22 mouse cellular contexts compared by ENCODE assay signal in the genomic region with DNA sequence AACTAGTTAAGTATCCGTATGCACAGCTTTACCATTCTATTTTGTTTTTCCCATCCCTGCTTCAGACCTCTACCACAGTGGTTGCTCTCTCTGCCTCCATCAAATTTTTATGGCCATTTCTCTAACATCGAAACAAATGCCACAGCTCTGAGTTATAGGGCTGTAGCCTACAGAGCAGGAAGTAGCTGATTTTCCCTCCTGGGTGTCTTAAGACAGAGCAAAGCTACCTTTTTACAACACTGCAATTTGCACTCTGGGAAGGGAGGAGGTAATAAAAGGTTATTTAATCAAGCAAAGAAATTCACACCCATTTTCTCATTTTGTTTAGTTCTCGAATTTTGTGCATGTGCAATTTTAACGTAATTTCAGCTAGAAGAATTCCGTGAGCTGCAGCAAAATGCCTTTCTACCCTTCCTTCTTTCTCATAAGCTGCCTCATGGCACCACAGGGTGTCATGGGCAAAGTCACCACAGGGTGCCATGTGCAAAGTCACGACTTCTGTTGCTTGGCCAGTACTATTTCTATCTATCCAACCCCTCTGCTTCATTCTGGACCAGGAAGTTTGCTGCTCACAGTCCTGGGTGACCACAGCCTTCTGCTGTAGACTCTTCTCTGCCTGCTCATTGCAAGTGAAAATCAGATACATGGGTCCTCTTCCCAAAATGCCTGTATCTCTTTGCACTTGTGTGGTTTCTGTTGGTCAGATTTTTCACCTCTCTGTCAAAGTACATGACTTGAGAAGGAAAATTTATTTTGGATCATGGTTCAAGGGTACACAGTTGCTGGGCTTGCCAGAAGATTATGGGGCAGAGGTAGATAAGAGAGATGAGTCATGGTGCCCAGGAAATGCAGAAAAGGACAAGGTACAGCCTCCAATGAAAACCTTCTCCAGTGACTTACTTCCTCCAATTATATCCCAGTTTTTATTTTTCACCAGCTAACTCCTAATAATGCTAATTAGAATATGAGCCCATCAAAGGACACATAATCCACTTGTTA.
A peak's percentile ranks its signal among the peaks of the same experiment; 100 is the strongest.
DNase-seq lines count a peak whose midpoint lies in the region; ATAC-seq and TF ChIP-seq lines count a peak whose summit lies in the region.
"Had no signal": no experiment of that assay in that cellular context is flagged by ENCODE, and none has a peak within 500 bp of the region (broad histone marks: within the 10 kb centered on the region; RNA-seq: fewer than 3 reads in every experiment).

No protein-coding gene starts in this region.

- H3K27me3 ChIP-seq in neural tube, embryonic 15.5 days (replicated peaks), result no peaks in the 10 kb centered on the region
- H3K27me3 ChIP-seq in intestine, embryonic 16.5 days (replicated peaks; ENCODE audit: control insufficient read depth, insufficient read depth, low read length), result no peaks in the 10 kb centered on the region
- no peaks in the 10 kb centered on the region for H3K27me3 ChIP-seq in small intestine, adult 2 months (ENCODE audit: control insufficient read depth, insufficient read depth, low read length)
- H3K27me3 ChIP-seq: embryonic facial prominence, embryonic 15.5 days; hindbrain, embryonic 12.5 days had no signal

- 46% methylated on average over 6 of the region's 6 CpGs for WGBS in neural tube, embryonic 15.5 days
- 64% methylated on average over 6 of the region's 6 CpGs for whole genome bisulfite sequencing in intestine, embryonic 16.5 days
- 57% methylated on average over 6 of the region's 6 CpGs for WGBS in small intestine, adult 2 months

- H3K9me3 ChIP-seq in neural tube, embryonic 15.5 days (replicated peaks), result no peaks in the 10 kb centered on the region
- H3K9me3 ChIP-seq in intestine, embryonic 16.5 days (ENCODE audit: control insufficient read depth, low read length), result no peaks in the 10 kb centered on the region
- H3K9me3 ChIP-seq: embryonic facial prominence, embryonic 15.5 days; forebrain, embryonic 10.5 days; heart, embryonic 10.5 days; hindbrain, embryonic 12.5 days had no signal

- no peaks in the 10 kb centered on the region for H3K36me3 ChIP-seq in neural tube, embryonic 15.5 days
- H3K36me3 ChIP-seq in intestine, embryonic 16.5 days (ENCODE audit: control insufficient read depth, insufficient read depth, low read length), result no peaks in the 10 kb centered on the region
- no peaks in the 10 kb centered on the region for H3K36me3 ChIP-seq in small intestine, adult 2 months (ENCODE audit: control insufficient read depth, insufficient read depth, low read length)
- H3K36me3 ChIP-seq: embryonic facial prominence, embryonic 15.5 days; forebrain, embryonic 10.5 days; heart, embryonic 10.5 days; hindbrain, embryonic 12.5 days had no signal

- H3K4me1 ChIP-seq in neural tube, embryonic 15.5 days, result peaks cover 18% of the 10 kb centered on the region
- H3K4me1 ChIP-seq in intestine, embryonic 16.5 days (ENCODE audit: control insufficient read depth, insufficient read depth, low read length), result no peaks in the 10 kb centered on the region
- H3K4me1 ChIP-seq in small intestine, adult 2 months (ENCODE audit: control insufficient read depth, insufficient read depth, insufficient read length, low read length), result peaks cover 12% of the 10 kb centered on the region; the same call in 1 of the 2 replicates
- H3K4me1 ChIP-seq: forebrain, embryonic 10.5 days; hindbrain, embryonic 12.5 days had no signal

- no peak for TF ChIP-seq CTCF in small intestine, adult 2 months (IDR thresholded peaks at IDR 0.05; ENCODE audit: extremely low read depth, insufficient read length, insufficient replicate concordance, low read depth, low read length)

- ATAC-seq in neural tube, embryonic 15.5 days (ENCODE audit: low FRiP score), result no peak
- ATAC-seq in intestine, embryonic 16.5 days, result peak; percentile 80
- ATAC-seq: forebrain, embryonic 14.5 days; hindbrain, embryonic 16.5 days had no signal

- H3K9ac ChIP-seq in neural tube, embryonic 15.5 days (replicated peaks), result no peak overlapping the region
- no peak overlapping the region for H3K9ac ChIP-seq in intestine, embryonic 16.5 days (ENCODE audit: low read depth, low read length)
- H3K9ac ChIP-seq: embryonic facial prominence, embryonic 15.5 days; hindbrain, embryonic 12.5 days had no signal

- H3K4me2 ChIP-seq in neural tube, embryonic 15.5 days, result peak overlapping the region; percentile 5; the same call in 1 of the 2 replicates
- H3K4me2 ChIP-seq in intestine, embryonic 16.5 days (ENCODE audit: low read depth, low read length), result no peak overlapping the region
- H3K4me2 ChIP-seq: embryonic facial prominence, embryonic 15.5 days; hindbrain, embryonic 12.5 days had no signal

- TF ChIP-seq POLR2A in small intestine, adult 2 months (IDR thresholded peaks at IDR 0.05; ENCODE audit: low read depth, low read length), result no peak

- DNase-seq in cerebellum, postnatal 36 days, result peak; percentile 42 to 49
- DNase-seq in cerebellum, postnatal 14 days, result no peak
- no peak for DNase-seq in neural tube, embryonic 10.5 days (ENCODE audit: extremely low spot score, low spot score)
- DNase-seq in testis, postnatal 10 days (ENCODE audit: low spot score), result no peak
- DNase-seq in kidney, adult 8-10 months, result no peak
- DNase-seq: adrenal gland, postnatal 10 days; cerebellum, adult 8-10 months; embryo, embryonic 11 days; gastrocnemius, adult 2 months; gastrocnemius, postnatal 25 days; heart, postnatal 10 days; heart, postnatal 4 days had no signal

- no peak overlapping the region for H3K4me3 ChIP-seq in neural tube, embryonic 15.5 days (replicated peaks)
- no peak overlapping the region for H3K4me3 ChIP-seq in intestine, embryonic 16.5 days (ENCODE audit: low read length)
- no peak overlapping the region for H3K4me3 ChIP-seq in small intestine, adult 2 months (ENCODE audit: low read depth, low read length)
- H3K4me3 ChIP-seq: embryonic facial prominence, embryonic 15.5 days; erythroblast, embryonic 14.5 days; forebrain, embryonic 10.5 days; gastrocnemius, adult 2 months; heart, embryonic 10.5 days; hindbrain, embryonic 12.5 days had no signal

- H3K27ac ChIP-seq in neural tube, embryonic 15.5 days (replicated peaks), result peak overlapping the region; percentile 46; the same call in 1 of the 2 replicates
- peak overlapping the region; percentile 70 for H3K27ac ChIP-seq in intestine, embryonic 16.5 days (ENCODE audit: low read length)
- peak overlapping the region; percentile 85 for H3K27ac ChIP-seq in small intestine, adult 2 months (ENCODE audit: insufficient read depth, low read depth, low read length)
- H3K27ac ChIP-seq: embryonic facial prominence, embryonic 15.5 days; forebrain, embryonic 10.5 days; gastrocnemius, adult 2 months; heart, embryonic 10.5 days; hindbrain, embryonic 12.5 days had no signal

Comparison
In these comparisons a context has a peak if more than half of its experiments do, and no peak if none do; other contexts are left out.
1. DNase-seq: peak in cerebellum, postnatal 36 days (2 of 2); none in cerebellum, postnatal 14 days (0 of 2), neural tube, embryonic 10.5 days (single experiment), testis, postnatal 10 days (single experiment) and kidney, adult 8-10 months (0 of 2).
2. Peak in every context shown above with its lines, with median percentiles within 50 percentile points of each other: H3K27ac ChIP-seq.